In genomic region chr1:188639666-188640065, GRCm38 (mm10) we compare ENCODE assay signal across 30 mouse cellular contexts.
"Had no signal": no experiment of that assay in that cellular context is flagged by ENCODE, and none has a peak within 500 bp of the region (broad histone marks: within the 10 kb centered on the region; RNA-seq: fewer than 3 reads in every experiment).

No protein-coding gene starts in this region.

- H3K36me3 ChIP-seq: heart, embryonic 12.5 days; heart, embryonic 13.5 days; heart, embryonic 15.5 days; hindbrain, embryonic 10.5 days; hindbrain, embryonic 12.5 days; hindbrain, embryonic 13.5 days; hindbrain, embryonic 15.5 days; intestine, embryonic 15.5 days; kidney, embryonic 15.5 days had no signal

- H3K4me3 ChIP-seq: heart, embryonic 12.5 days; heart, embryonic 13.5 days; heart, embryonic 15.5 days; hindbrain, embryonic 10.5 days; hindbrain, embryonic 12.5 days; hindbrain, embryonic 13.5 days; hindbrain, embryonic 15.5 days; intestine, embryonic 15.5 days; kidney, embryonic 15.5 days; layer of hippocampus, adult 2 months; left cerebral cortex, adult 2 months had no signal

- H3K27ac ChIP-seq: heart, embryonic 13.5 days; heart, embryonic 15.5 days; hindbrain, embryonic 10.5 days; hindbrain, embryonic 12.5 days; hindbrain, embryonic 13.5 days; hindbrain, embryonic 14.5 days; hindbrain, embryonic 15.5 days; hindbrain, postnatal 0 days; intestine, embryonic 15.5 days; kidney, embryonic 15.5 days; kidney, postnatal 0 days; layer of hippocampus, adult 2 months; left cerebral cortex, adult 2 months had no signal

- H3K4me1 ChIP-seq: heart, embryonic 15.5 days; hindbrain, embryonic 10.5 days; hindbrain, embryonic 12.5 days; hindbrain, embryonic 13.5 days; hindbrain, embryonic 15.5 days; intestine, embryonic 15.5 days; kidney, embryonic 15.5 days had no signal

- H3K27me3 ChIP-seq: heart, embryonic 12.5 days; heart, embryonic 13.5 days; heart, embryonic 15.5 days; hindbrain, embryonic 12.5 days; hindbrain, embryonic 13.5 days; intestine, embryonic 15.5 days; kidney, embryonic 15.5 days had no signal

- H3K9ac ChIP-seq: heart, embryonic 12.5 days; heart, embryonic 13.5 days; heart, embryonic 15.5 days; hindbrain, embryonic 12.5 days; hindbrain, embryonic 13.5 days; hindbrain, embryonic 14.5 days; hindbrain, embryonic 15.5 days; intestine, embryonic 15.5 days; kidney, embryonic 15.5 days had no signal

- DNase-seq: heart, postnatal 10 days; heart, postnatal 14 days; heart, postnatal 36 days; heart, postnatal 4 days; kidney, adult 11 months; kidney, adult 18-20 months; kidney, adult 2 months; kidney, adult 8-10 months; kidney, adult 9 months; kidney, postnatal 10 days; kidney, postnatal 14 days; kidney, postnatal 25 days; kidney, postnatal 36 days; kidney, postnatal 4 days; layer of hippocampus, adult 9-11 months; layer of hippocampus, postnatal 36 days had no signal
